Mouse (Mus musculus): ENCODE data around the gene Bag5.
"Not testable (repeated sequence)": the region's sequence is repeated elsewhere in the genome, so short reads cannot be mapped to it uniquely, and the experiment has no call there.

The Bag5 gene

GRCm38 (mm10) chr12:111734912-111735311 is 21.9 kb upstream of the Bag5 start:
- DNase-seq, result no peak

GRCm38 (mm10) chr12:111732921-111733320 is 19.9 kb upstream of the Bag5 start:
- no peak for DNase-seq

- peak; percentile 89 for DNase-seq
Observed at GRCm38 (mm10) chr12:111731822-111732807, 19.1 kb upstream of the Bag5 start.

- no peak for DNase-seq
Observed at GRCm38 (mm10) chr12:111727956-111728355, 14.9 kb upstream of the Bag5 start.

GRCm38 (mm10) chr12:111726122-111726463 is 13.0 kb upstream of the Bag5 start:
- peak; percentile 48 to 61 for DNase-seq

GRCm38 (mm10) chr12:111725338-111726121 is 12.5 kb upstream of the Bag5 start:
- DNase-seq, result no peak

- no peak for DNase-seq
Observed at GRCm38 (mm10) chr12:111724638-111725337, 11.7 kb upstream of the Bag5 start.

- DNase-seq, result peak in 1 of 2 experiments; percentile 56
Observed at GRCm38 (mm10) chr12:111722654-111723053, 9.6 kb upstream of the Bag5 start.

GRCm38 (mm10) chr12:111720222-111720621 is 7.2 kb upstream of the Bag5 start:
- no peak for DNase-seq

- DNase-seq, result no peak
Observed at GRCm38 (mm10) chr12:111718656-111719055, 5.6 kb upstream of the Bag5 start.

GRCm38 (mm10) chr12:111716505-111716904 is 3.4 kb upstream of the Bag5 start:
- no peak for DNase-seq

GRCm38 (mm10) chr12:111713880-111714279 is 823 bp upstream of the Bag5 start:
- not testable (repeated sequence) for DNase-seq

GRCm38 (mm10) chr12:111712476-111712875 is 581 bp downstream of the Bag5 start:
- peak in 1 of 2 experiments; percentile 42 for DNase-seq

- no peak for DNase-seq
Observed at GRCm38 (mm10) chr12:111710091-111710490, 3.0 kb downstream of the Bag5 start.

GRCm38 (mm10) chr12:111708181-111708580 is 4.9 kb downstream of the Bag5 start:
- peak in 1 of 2 experiments; percentile 32 for DNase-seq

GRCm38 (mm10) chr12:111705186-111705973 is 7.7 kb downstream of the Bag5 start:
- peak; percentile 78 to 90 for DNase-seq

GRCm38 (mm10) chr12:111704609-111705008 is 8.4 kb downstream of the Bag5 start:
- peak; percentile 66 to 85 for DNase-seq

- no peak for DNase-seq
Observed at GRCm38 (mm10) chr12:111703301-111703700, 9.8 kb downstream of the Bag5 start.

GRCm38 (mm10) chr12:111700920-111701458 is 12.1 kb downstream of the Bag5 start:
- no peak for DNase-seq

- no peak for DNase-seq
Observed at GRCm38 (mm10) chr12:111699542-111699941, 13.5 kb downstream of the Bag5 start.

- DNase-seq, result peak in 1 of 2 experiments; percentile 22
Observed at GRCm38 (mm10) chr12:111698346-111698913, 14.6 kb downstream of the Bag5 start.

All from lung, postnatal 4 days (tissue).